Mouse (Mus musculus): ENCODE measurements at regions not wholly inside any gene's neighbourhood (a gene's known extent, or its start where the extent isn't known, plus 50 kb on each side); places are given as distances from the start of the nearest gene placed in this dataset.

- no peak for TF ChIP-seq CTCF (IDR thresholded peaks at IDR 0.05; ENCODE audit: extremely low read depth, insufficient read length, insufficient replicate concordance, low read depth, low read length)
- no peak for TF ChIP-seq POLR2A (IDR thresholded peaks at IDR 0.05; ENCODE audit: low read depth, low read length)
Observed at GRCm38 (mm10) chr12:27597878-27598277, 255.5 kb upstream of the Sox11 start.

Measured in small intestine, adult 2 months (tissue).